Mouse (Mus musculus) heart, postnatal 14 days (tissue): ENCODE data around the gene Fars2. TPM values are rescaled to one million over a fixed set of nuclear protein-coding genes. Genes with fewer than 3 reads are reported as not detected.
A peak's percentile ranks its signal among the peaks of the same experiment; 100 is the strongest.

Experiments
- DNase-seq, 2 experiments: peaks; one replicate each; pipeline ENCODE4 v3.0.0; 2021 to 2022
- intact Hi-C: fragments of 180-260 bp; cut with DNase I; formaldehyde crosslinking; loops from one replicate; pipeline ENCODE4 v1.15.1; 2025
- total RNA-seq, 2 experiments: library from RNA; stranded (reverse); gene quantifications; 2 replicates each; pipeline ENCODE4 v1.2.3; 2021

Gene Fars2
- total RNA-seq, 2 experiments from 2014 or later: 63.2 to 65.6 TPM

- DNase-seq: no peak
- intact Hi-C loops: no loop called here
These were observed 606.6 kb downstream of the Fars2 start for GRCm38 (mm10) chr13:36723726-36724300.

GRCm38 (mm10) chr13:36724533-36725470 is 607.6 kb downstream of the Fars2 start:
- intact Hi-C loops: loop anchor here (5.0 kb wide), 1 partner anchor 443 kb away; no protein-coding TSS in a partner anchor
- peak in 1 of 2 experiments; percentile 18 for DNase-seq

GRCm38 (mm10) chr13:36725881-36726280 is 608.7 kb downstream of the Fars2 start:
- DNase-seq: no peak
- intact Hi-C loops: loop anchor here (5.0 kb wide), 1 partner anchor 444 kb away; no protein-coding TSS in a partner anchor

GRCm38 (mm10) chr13:36726551-36726950 is 609.3 kb downstream of the Fars2 start:
- no peak for DNase-seq
- intact Hi-C loops: loop anchor here (5.0 kb wide), 1 partner anchor 444 kb away; no protein-coding TSS in a partner anchor

- intact Hi-C loops: loop anchor here (5.0 kb wide), 1 partner anchor 445 kb away; no protein-coding TSS in a partner anchor
- DNase-seq: no peak
These were observed 610.0 kb downstream of the Fars2 start for GRCm38 (mm10) chr13:36726951-36727778.

- intact Hi-C loops: loop anchor here (5.0 kb wide), 1 partner anchor 446 kb away; no protein-coding TSS in a partner anchor
- DNase-seq: no peak
These were observed 610.7 kb downstream of the Fars2 start for GRCm38 (mm10) chr13:36727779-36728470.

GRCm38 (mm10) chr13:36728509-36728908 is 611.3 kb downstream of the Fars2 start:
- intact Hi-C loops: loop anchor here (5.0 kb wide), 1 partner anchor 446 kb away; no protein-coding TSS in a partner anchor

GRCm38 (mm10) chr13:36729731-36730340 is 612.6 kb downstream of the Fars2 start:
- no peak for DNase-seq
- intact Hi-C loops: loop anchor here (5.0 kb wide), 1 partner anchor 448 kb away; no protein-coding TSS in a partner anchor

More at GRCm38 (mm10) chr13:36728509-36728908, 611.3 kb downstream of the Fars2 start:
- no peak for DNase-seq

GRCm38 (mm10) chr13:36730341-36730761 is 613.1 kb downstream of the Fars2 start:
- DNase-seq: no peak
- intact Hi-C loops: no loop called here

- DNase-seq: peak in 1 of 2 experiments; percentile 37
- intact Hi-C loops: no loop called here
These were observed 614.1 kb downstream of the Fars2 start for GRCm38 (mm10) chr13:36731016-36731930.

- DNase-seq: peak in 1 of 2 experiments; percentile 23
- intact Hi-C loops: no loop called here
These were observed 614.8 kb downstream of the Fars2 start for GRCm38 (mm10) chr13:36731931-36732461.

GRCm38 (mm10) chr13:36732891-36733490 is 615.8 kb downstream of the Fars2 start:
- intact Hi-C loops: no loop called here

GRCm38 (mm10) chr13:36733566-36733965 is 616.4 kb downstream of the Fars2 start:
- intact Hi-C loops: no loop called here
- DNase-seq: no peak

More at GRCm38 (mm10) chr13:36732891-36733490, 615.8 kb downstream of the Fars2 start:
- no peak for DNase-seq

GRCm38 (mm10) chr13:36733989-36734690 is 616.9 kb downstream of the Fars2 start:
- DNase-seq: no peak
- intact Hi-C loops: no loop called here

- DNase-seq: peak in 1 of 2 experiments; percentile 7
- intact Hi-C loops: no loop called here
These were observed 617.7 kb downstream of the Fars2 start, which contains the start of gene Nrn1 for GRCm38 (mm10) chr13:36734731-36735571. TSS of gene Nrn1 (minus strand) at chr13:36735131.
